Mouse (Mus musculus) cortical plate, adult 2 months (tissue): ENCODE data around the gene Hoxb5. TPM values are rescaled to one million over a fixed set of nuclear protein-coding genes. Genes with fewer than 3 reads are reported as not detected.

Experiments
- H3K27ac ChIP-seq: fragments of 200-500 bp; 2 replicates; pipeline ENCODE4 v1.5.1; 2012; ENCODE audit warnings: low read length, control low read depth, inconsistent platforms; ENCODE audit not compliant: insufficient read depth
- H3K4me1 ChIP-seq: fragments of 200-500 bp; 2 replicates; pipeline ENCODE4 v1.6.1; 2011; ENCODE audit warnings: low read length; ENCODE audit not compliant: control insufficient read depth, insufficient read depth
- H3K4me3 ChIP-seq: fragments of 200-500 bp; 2 replicates; pipeline ENCODE4 v1.5.1; 2011; ENCODE audit warnings: mild to moderate bottlenecking, low read length, control low read depth; ENCODE audit not compliant: insufficient read depth
- CTCF ChIP-seq: fragments of 200-500 bp; IDR thresholded peaks from 2 replicates; pipeline ENCODE4 v1.5.1; 2011; ENCODE audit warnings: mild to moderate bottlenecking, control low read depth, low read length; ENCODE audit not compliant: insufficient read depth; ENCODE audit errors: extremely low read depth
- POLR2A ChIP-seq: fragments of 200-500 bp; IDR thresholded peaks from 2 replicates; pipeline ENCODE4 v1.6.1; 2011; ENCODE audit warnings: mild to moderate bottlenecking, low read length, control low read depth; ENCODE audit not compliant: insufficient read depth; ENCODE audit errors: extremely low read depth
- polyA plus RNA-seq: library from polyadenylated mRNA; depleted of rRNA; stranded (reverse); fragments of >200 nt; gene quantifications from 2 replicates; pipeline ENCODE4 v1.2.3, GENCODE M21; 2012

The Hoxb5 gene
- polyA plus RNA-seq, 1 experiment = not detected

- Histone ChIP-seq H3K4me1 (no peaks in the 10 kb centered on the region), H3K4me3 (no peak overlapping the region), H3K27ac (no peak overlapping the region)
- TF ChIP-seq POLR2A = no peak
- TF ChIP-seq CTCF = no peak
These were observed 31.9 kb downstream of the Hoxb5 start for GRCm38 (mm10) chr11:96334998-96335397.

- no peak overlapping the region for H3K4me3 ChIP-seq
- TF ChIP-seq POLR2A (no peak), CTCF (no peak)
- H3K27ac ChIP-seq = no peak overlapping the region
- H3K4me1 ChIP-seq = no peaks in the 10 kb centered on the region
These were observed 33.5 kb downstream of the Hoxb5 start for GRCm38 (mm10) chr11:96336597-96336996.

GRCm38 (mm10) chr11:96337026-96337425 lies 33.9 kb downstream of the Hoxb5 start:
- TF ChIP-seq POLR2A (no peak), CTCF (no peak)
- Histone ChIP-seq H3K27ac (no peak overlapping the region), H3K4me1 (no peaks in the 10 kb centered on the region), H3K4me3 (no peak overlapping the region)

- no peaks in the 10 kb centered on the region for H3K4me1 ChIP-seq
- H3K27ac ChIP-seq = no peak overlapping the region
- TF ChIP-seq POLR2A (no peak), CTCF (no peak)
- H3K4me3 ChIP-seq = no peak overlapping the region
These were observed 36.1 kb downstream of the Hoxb5 start for GRCm38 (mm10) chr11:96338957-96339855.

- TF ChIP-seq POLR2A = no peak
- no peak for TF ChIP-seq CTCF
- Histone ChIP-seq H3K27ac (no peak overlapping the region), H3K4me3 (no peak overlapping the region), H3K4me1 (no peaks in the 10 kb centered on the region)
These were observed 37.7 kb downstream of the Hoxb5 start for GRCm38 (mm10) chr11:96340698-96341365.

GRCm38 (mm10) chr11:96341701-96342575 lies 38.8 kb downstream of the Hoxb5 start:
- TF ChIP-seq POLR2A (no peak), CTCF (no peak)
- H3K4me1 ChIP-seq = no peaks in the 10 kb centered on the region
- no peak overlapping the region for H3K27ac ChIP-seq
- H3K4me3 ChIP-seq = no peak overlapping the region

- TF ChIP-seq POLR2A (no peak), CTCF (no peak)
- Histone ChIP-seq H3K4me3 (no peak overlapping the region), H3K27ac (no peak overlapping the region), H3K4me1 (no peaks in the 10 kb centered on the region)
These were observed 39.4 kb downstream of the Hoxb5 start for GRCm38 (mm10) chr11:96342576-96342930.

GRCm38 (mm10) chr11:96343206-96343745 lies 40.1 kb downstream of the Hoxb5 start:
- TF ChIP-seq POLR2A (no peak), CTCF (no peak)
- no peak overlapping the region for H3K4me3 ChIP-seq
- H3K4me1 ChIP-seq = no peaks in the 10 kb centered on the region
- no peak overlapping the region for H3K27ac ChIP-seq
